9 mouse cellular contexts compared by ENCODE assay signal in the genomic region with DNA sequence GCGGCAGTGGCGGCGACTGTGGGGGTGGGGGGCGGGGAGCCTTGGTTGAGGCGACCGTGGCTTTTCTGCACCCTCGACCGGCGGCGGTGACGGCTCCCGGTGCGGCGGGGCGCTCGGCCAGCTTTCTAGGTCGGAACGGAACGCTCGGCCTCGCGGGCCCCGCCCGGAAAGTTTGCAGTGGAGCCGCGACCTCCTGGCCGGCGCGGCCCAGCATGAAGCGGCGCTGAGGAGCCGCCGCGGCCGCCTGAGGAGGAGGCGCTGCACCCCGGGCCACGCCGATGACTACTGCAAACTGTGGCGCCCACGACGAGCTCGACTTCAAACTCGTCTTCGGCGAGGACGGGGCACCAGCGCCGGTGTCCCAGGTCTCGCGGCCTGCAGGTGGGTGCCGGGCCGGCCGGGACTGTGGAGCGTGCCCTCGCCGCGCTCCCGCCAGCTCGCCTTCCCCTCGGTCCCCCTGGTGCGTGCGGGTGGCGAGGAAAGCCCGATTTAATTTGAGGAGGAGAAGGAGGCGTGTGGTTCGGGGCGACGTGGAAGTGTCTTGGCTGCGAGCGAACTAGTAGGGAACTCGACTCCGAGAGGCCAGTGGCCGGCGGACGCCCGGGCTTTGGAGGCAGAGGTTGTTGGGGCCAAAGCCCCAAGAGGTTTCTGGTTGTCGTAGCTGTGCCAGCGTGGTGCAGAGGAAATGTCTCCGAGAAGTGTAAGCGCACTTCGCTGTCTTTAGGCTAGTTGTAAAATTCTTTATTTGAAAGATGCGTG. TPM values are rescaled to one million over a fixed set of nuclear protein-coding genes. Genes with fewer than 3 reads are reported as not detected.
DNase-seq lines count a peak whose midpoint lies in the region; ATAC-seq and TF ChIP-seq lines count a peak whose summit lies in the region.
"Had no signal": no experiment of that assay in that cellular context is flagged by ENCODE, and none has a peak within 500 bp of the region (broad histone marks: within the 10 kb centered on the region; RNA-seq: fewer than 3 reads in every experiment).

No protein-coding gene starts in this region.

- peak overlapping the region; percentile 69 for H3K4me2 ChIP-seq in forebrain, embryonic 15.5 days (replicated peaks)
- peak overlapping the region; percentile 73 for H3K4me2 ChIP-seq in hindbrain, postnatal 0 days (ENCODE audit: low read depth, low read length)

- peak; percentile 86 for ATAC-seq in forebrain, embryonic 15.5 days (replicated peaks)
- peak; percentile 73 for ATAC-seq in hindbrain, postnatal 0 days

- peak; percentile 26 to 29 for DNase-seq in right cerebral cortex, postnatal 36 days (ENCODE audit: low spot score in 2 of 2)
- no peak for DNase-seq in right cerebral cortex, postnatal 4 days
- DNase-seq in hindbrain, postnatal 0 days (ENCODE audit: low spot score) = peak; percentile 44
- peak; percentile 67 for DNase-seq in lung, postnatal 10 days
- DNase-seq in skeletal muscle tissue, adult 2 months (ENCODE audit: low read depth, low spot score) = peak; percentile 51
- DNase-seq in right cerebral cortex, postnatal 25 days = no peak

- H3K9ac ChIP-seq in forebrain, embryonic 15.5 days (replicated peaks) = peak overlapping the region; percentile 59
- peak overlapping the region; percentile 87 for H3K9ac ChIP-seq in hindbrain, postnatal 0 days (replicated peaks; ENCODE audit: low read length)

- H3K9me3 ChIP-seq in forebrain, embryonic 15.5 days = no peaks in the 10 kb centered on the region
- H3K9me3 ChIP-seq in hindbrain, postnatal 0 days (ENCODE audit: low read length) = no peaks in the 10 kb centered on the region

- H3K36me3 ChIP-seq in forebrain, embryonic 15.5 days = no peaks in the 10 kb centered on the region; the same call in 1 of the 2 replicates
- no peaks in the 10 kb centered on the region for H3K36me3 ChIP-seq in hindbrain, postnatal 0 days (ENCODE audit: insufficient read depth, low read length)

- H3K27me3 ChIP-seq in forebrain, embryonic 15.5 days = no peaks in the 10 kb centered on the region
- no peaks in the 10 kb centered on the region for H3K27me3 ChIP-seq in hindbrain, postnatal 0 days (ENCODE audit: insufficient read depth, low read length)

- under 1% methylated on average over 82 of the region's 83 CpGs for WGBS in bone marrow, adult 2 months
- under 1% methylated on average over 83 of the region's 83 CpGs for WGBS in forebrain, embryonic 15.5 days
- under 1% methylated on average over 69 of the region's 83 CpGs for WGBS in hindbrain, postnatal 0 days

- H3K27ac ChIP-seq in bone marrow, adult 2 months (ENCODE audit: control insufficient read depth, insufficient read depth, low read depth, low read length, poor library complexity) = peak overlapping the region; percentile 97
- peak overlapping the region; percentile 91 for H3K27ac ChIP-seq in forebrain, embryonic 15.5 days (replicated peaks)
- H3K27ac ChIP-seq in hindbrain, postnatal 0 days = peak overlapping the region; percentile 90

- H3K4me1 ChIP-seq in bone marrow, adult 2 months (ENCODE audit: control insufficient read depth, insufficient read depth, low read length) = peaks cover 9% of the 10 kb centered on the region
- H3K4me1 ChIP-seq in forebrain, embryonic 15.5 days = peaks cover 25% of the 10 kb centered on the region
- H3K4me1 ChIP-seq in hindbrain, postnatal 0 days (ENCODE audit: insufficient read depth, low read length) = peaks cover 10% of the 10 kb centered on the region; the same call in 1 of the 2 replicates

- peak; percentile 46; the same call in 1 of the 2 replicates for TF ChIP-seq POLR2A in bone marrow, adult 2 months (IDR thresholded peaks at IDR 0.05; ENCODE audit: borderline replicate concordance, control insufficient read depth, low read depth, low read length)

- peak overlapping the region; percentile 83 for H3K4me3 ChIP-seq in bone marrow, adult 2 months (replicated peaks; ENCODE audit: control insufficient read depth, low read depth, low read length)
- H3K4me3 ChIP-seq in forebrain, embryonic 15.5 days = peak overlapping the region; percentile 57
- peak overlapping the region; percentile 94 for H3K4me3 ChIP-seq in hindbrain, postnatal 0 days (ENCODE audit: low read length)

- no peak for TF ChIP-seq CTCF in bone marrow, adult 2 months (IDR thresholded peaks at IDR 0.05; ENCODE audit: control insufficient read depth, insufficient read depth, low read length)
- no peak for TF ChIP-seq CTCF in hindbrain, postnatal 0 days (IDR thresholded peaks at IDR 0.05; ENCODE audit: low read depth)

RNA-seq across cellular contexts. Expression of gene Nfatc3, which starts 1.2 kb away (rescaled TPM):
- 8.5 and 17.8 TPM in 2 replicates for polyA plus RNA-seq in bone marrow, adult 2 months (2011; ENCODE audit: insufficient read depth, insufficient read length, low replicate concordance, missing spikeins)
- polyA plus RNA-seq in forebrain, embryonic 15.5 days (2015; fragmentation: Nextera tagmentation; extraction: Ambion mirVana) = 4.1 and 4.8 TPM in 2 replicates
- 14.0 and 24.0 TPM in 2 replicates for total RNA-seq in hindbrain, postnatal 0 days (2014; rRNA removed)
- polyA plus RNA-seq in hindbrain, postnatal 0 days (2015; fragmentation: Nextera tagmentation; extraction: Ambion mirVana) = 2.8 and 2.9 TPM in 2 replicates

RNA-seq across cellular contexts. Expression of gene Ddx28, which starts 48.1 kb away (rescaled TPM):
- polyA plus RNA-seq in bone marrow, adult 2 months (2011; ENCODE audit: insufficient read depth, insufficient read length, low replicate concordance, missing spikeins) = 4.0 and 6.0 TPM in 2 replicates
- 22.4 and 23.0 TPM in 2 replicates for polyA plus RNA-seq in forebrain, embryonic 15.5 days (2015; fragmentation: Nextera tagmentation; extraction: Ambion mirVana)
- total RNA-seq in hindbrain, postnatal 0 days (2014; rRNA removed) = 36.7 and 43.3 TPM in 2 replicates
- polyA plus RNA-seq in hindbrain, postnatal 0 days (2015; fragmentation: Nextera tagmentation; extraction: Ambion mirVana) = 19.7 and 20.2 TPM in 2 replicates

RNA-seq across cellular contexts. Expression of gene Dpep2nb, which starts 54.0 kb away (rescaled TPM):
- polyA plus RNA-seq in bone marrow, adult 2 months (2011; ENCODE audit: insufficient read depth, insufficient read length, low replicate concordance, missing spikeins) = not detected in 2 replicates
- not detected in 2 replicates for polyA plus RNA-seq in forebrain, embryonic 15.5 days (2015; fragmentation: Nextera tagmentation; extraction: Ambion mirVana)
- total RNA-seq in hindbrain, postnatal 0 days (2014; rRNA removed) = not detected in 2 replicates
- not detected in 2 replicates for polyA plus RNA-seq in hindbrain, postnatal 0 days (2015; fragmentation: Nextera tagmentation; extraction: Ambion mirVana)
- polyA plus RNA-seq: gonadal fat pad, adult 2 months had no signal

Comparison
In these comparisons a context has a peak if more than half of its experiments do, and no peak if none do; other contexts are left out.
1. DNase-seq: peak in right cerebral cortex, postnatal 36 days (2 of 2), hindbrain, postnatal 0 days (single experiment), lung, postnatal 10 days (single experiment) and skeletal muscle tissue, adult 2 months (single experiment); none in right cerebral cortex, postnatal 4 days (single experiment) and right cerebral cortex, postnatal 25 days (single experiment).
2. Peak in every context shown above with its lines, with median percentiles within 50 percentile points of each other: H3K27ac ChIP-seq and H3K4me3 ChIP-seq.